Mouse (Mus musculus): Measurements from ENCODE around the gene Cldn20. TPM values are rescaled to one million over a fixed set of nuclear protein-coding genes. Genes with fewer than 3 reads are reported as not detected.

Gene Cldn20
- polyA plus RNA-seq, 1 experiment from 2014 or later = 0.23 TPM

DNA sequence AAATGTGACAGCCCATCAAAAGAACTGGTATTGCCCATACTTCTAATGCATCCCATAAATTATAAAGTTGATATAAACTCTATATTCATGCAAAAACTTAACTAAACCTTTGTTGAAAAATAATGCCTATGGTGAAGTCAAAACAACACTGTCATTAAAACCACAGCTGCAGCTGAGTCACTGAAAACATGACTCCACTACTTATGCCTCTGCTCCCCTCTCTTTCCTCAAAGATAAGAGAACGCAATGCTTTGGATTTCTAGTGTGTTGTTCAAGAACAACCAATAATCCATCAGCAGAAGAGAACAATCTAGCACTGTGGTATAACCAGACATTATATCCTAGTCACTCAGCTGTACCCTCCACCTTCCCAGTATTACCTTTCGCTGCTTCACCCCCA lies 8.0 kb downstream of the Cldn20 start:
- Histone ChIP-seq H3K4me3 (no peak overlapping the region), H3K9me3 (replicated peaks) (no peaks in the 10 kb centered on the region), H3K36me3 (peaks cover 14% of the 10 kb centered on the region), H3K4me1 (no peaks in the 10 kb centered on the region), H3K27me3 (ENCODE audit: low read depth, poor library complexity, severe bottlenecking) (no peaks in the 10 kb centered on the region), H3K27ac (no peak overlapping the region)
- no peak for DNase-seq (ENCODE audit: low spot score)
- WGBS = 97% methylated on average over 2 of the region's 2 CpGs

DNA sequence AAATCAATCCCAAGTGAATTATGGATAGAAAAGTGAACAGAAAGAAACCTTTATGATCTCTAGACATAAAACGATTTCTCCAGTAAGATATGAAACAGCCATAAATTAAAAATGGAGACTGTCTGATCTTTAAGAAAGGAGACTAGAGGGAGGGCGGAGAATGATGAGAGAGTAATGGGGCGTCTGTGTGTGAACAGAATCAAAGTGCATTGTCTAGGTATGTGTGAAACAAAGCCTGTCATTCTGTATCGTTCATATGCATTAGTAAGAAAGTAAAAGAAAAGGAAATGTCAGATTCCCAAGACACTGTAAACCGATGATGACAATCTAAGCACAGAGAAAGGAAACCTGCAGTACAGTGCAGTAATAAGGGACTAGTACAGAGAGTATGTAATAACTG lies 8.7 kb downstream of the Cldn20 start:
- Histone ChIP-seq H3K27me3 (ENCODE audit: low read depth, poor library complexity, severe bottlenecking) (no peaks in the 10 kb centered on the region), H3K36me3 (peaks cover 14% of the 10 kb centered on the region), H3K4me1 (no peaks in the 10 kb centered on the region), H3K9me3 (replicated peaks) (no peaks in the 10 kb centered on the region), H3K4me3 (no peak overlapping the region), H3K27ac (no peak overlapping the region)
- 90% methylated on average over 5 of the region's 5 CpGs for WGBS
- DNase-seq (ENCODE audit: low spot score) = no peak

DNA sequence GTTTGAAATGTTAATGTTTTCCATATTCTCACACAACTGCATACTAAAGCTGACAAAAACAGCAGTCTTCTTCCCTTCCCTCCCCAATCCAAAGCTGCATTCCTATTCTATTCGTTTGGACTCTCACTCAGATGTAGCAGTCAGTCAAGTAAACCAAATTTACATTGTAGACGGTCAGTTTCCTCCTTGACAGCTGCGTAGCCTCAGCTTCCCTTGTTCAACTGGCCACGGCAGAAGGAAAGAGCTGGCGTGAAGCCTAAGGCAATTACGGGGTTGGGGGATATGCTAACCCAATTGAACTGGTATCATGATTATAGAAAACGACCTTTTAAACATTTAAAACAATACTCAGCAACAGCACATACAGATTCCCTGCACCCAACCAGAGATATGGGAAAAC lies 15.4 kb downstream of the Cldn20 start:
- H3K27ac ChIP-seq = no peak overlapping the region
- H3K4me3 ChIP-seq = no peak overlapping the region
- no peaks in the 10 kb centered on the region for H3K9me3 ChIP-seq (replicated peaks)
- H3K36me3 ChIP-seq = peaks cover 7% of the 10 kb centered on the region; the same call in 1 of the 2 replicates
- DNase-seq (ENCODE audit: low spot score) = no peak
- H3K27me3 ChIP-seq (ENCODE audit: low read depth, poor library complexity, severe bottlenecking) = no peaks in the 10 kb centered on the region
- 79% methylated on average over 7 of the region's 7 CpGs for WGBS
- no peaks in the 10 kb centered on the region for H3K4me1 ChIP-seq

DNA sequence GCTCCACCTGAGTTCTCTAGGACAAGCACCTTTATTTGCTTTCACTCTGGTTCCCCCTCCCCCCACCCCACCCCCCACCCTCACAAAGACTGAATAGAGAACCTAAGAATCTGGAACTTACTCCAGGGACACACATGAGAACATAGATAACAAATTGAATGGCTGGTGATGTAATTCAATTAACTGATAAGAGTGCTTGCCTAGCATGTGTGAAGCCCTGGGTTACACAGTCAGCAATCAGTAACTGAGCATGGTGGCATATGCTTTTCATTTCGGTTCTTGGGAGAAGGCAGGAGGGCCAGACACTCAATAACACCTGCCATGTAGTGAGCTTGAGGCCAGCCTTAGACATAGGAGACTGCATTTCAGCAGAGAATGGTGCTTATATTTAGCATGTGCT lies 23.9 kb downstream of the Cldn20 start:
- Histone ChIP-seq H3K4me3 (peak overlapping the region; percentile 70), H3K36me3 (0 out of 2 replicates have a peak, but pooled peaks cover 4% of the 10 kb centered on the region), H3K27me3 (ENCODE audit: low read depth, poor library complexity, severe bottlenecking) (no peaks in the 10 kb centered on the region), H3K9me3 (replicated peaks) (no peaks in the 10 kb centered on the region), H3K27ac (no peak overlapping the region), H3K4me1 (peaks cover 18% of the 10 kb centered on the region)
- WGBS = 68% methylated on average over 1 of the region's 1 CpGs
- DNase-seq (ENCODE audit: low spot score) = no peak

DNA sequence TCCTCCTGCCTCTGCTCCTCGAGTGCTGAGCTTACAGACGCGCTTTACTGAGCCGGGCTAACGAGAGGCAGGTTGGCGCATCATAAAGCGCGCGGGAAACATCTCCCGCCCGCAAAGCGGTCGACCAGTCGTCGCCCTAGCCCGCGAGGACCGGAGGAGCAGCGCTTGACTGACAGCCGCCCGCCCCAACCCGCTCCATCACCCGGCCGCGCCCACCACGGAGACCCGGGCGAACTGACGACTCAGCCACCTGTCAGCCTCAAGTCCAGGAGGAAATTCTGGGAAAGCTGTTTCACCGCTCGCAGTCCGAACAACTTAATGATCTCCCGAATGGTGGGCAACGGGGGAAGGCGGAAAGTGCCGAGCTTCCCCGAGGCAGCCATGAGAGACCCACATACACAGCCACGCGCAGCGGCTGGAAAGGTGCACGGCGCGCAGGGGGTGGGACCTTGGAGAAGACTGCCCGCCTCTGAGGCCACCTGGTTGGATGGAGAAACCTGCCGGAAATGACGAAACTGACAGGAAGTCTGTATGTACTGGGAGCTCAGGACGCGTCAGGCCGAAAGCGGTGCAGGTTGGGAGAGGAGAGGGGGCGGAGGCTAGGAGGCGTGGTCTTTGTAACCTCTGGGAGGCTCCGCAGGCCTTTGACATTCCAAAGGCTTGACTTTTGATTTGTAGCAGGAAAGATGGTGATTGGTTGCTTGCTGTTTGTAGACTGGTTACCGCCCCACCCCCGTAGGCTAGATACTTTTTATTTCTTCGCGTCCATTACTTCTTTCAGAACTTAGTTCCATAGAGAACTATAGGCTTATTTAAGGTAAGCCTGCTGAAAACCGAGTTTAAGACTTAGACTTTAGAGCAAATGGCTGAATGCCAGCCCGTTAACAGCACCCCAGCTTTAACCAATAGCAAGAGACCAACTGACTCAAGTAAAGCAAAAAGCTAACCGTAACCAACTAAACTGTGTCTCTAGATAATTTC lies 25.3 kb downstream of the Cldn20 start, which contains the start of gene Tfb1m:
Tfb1m (minus strand) TSS at position 451 of the 981 bp plus-strand sequence.
- Histone ChIP-seq H3K27ac (peak within 1 kb of the TSS; percentile 85), H3K27me3 (ENCODE audit: low read depth, poor library complexity, severe bottlenecking) (no peaks in the 10 kb centered on the region), H3K4me3 (peak within 1 kb of the TSS; percentile 70), H3K4me1 (peaks cover 18% of the 10 kb centered on the region), H3K36me3 (no peaks in the 10 kb centered on the region), H3K9me3 (replicated peaks) (no peaks in the 10 kb centered on the region)
- 1% methylated on average over 60 of the region's 60 CpGs for WGBS
- DNase-seq (ENCODE audit: low spot score) = peak; percentile 95

DNA sequence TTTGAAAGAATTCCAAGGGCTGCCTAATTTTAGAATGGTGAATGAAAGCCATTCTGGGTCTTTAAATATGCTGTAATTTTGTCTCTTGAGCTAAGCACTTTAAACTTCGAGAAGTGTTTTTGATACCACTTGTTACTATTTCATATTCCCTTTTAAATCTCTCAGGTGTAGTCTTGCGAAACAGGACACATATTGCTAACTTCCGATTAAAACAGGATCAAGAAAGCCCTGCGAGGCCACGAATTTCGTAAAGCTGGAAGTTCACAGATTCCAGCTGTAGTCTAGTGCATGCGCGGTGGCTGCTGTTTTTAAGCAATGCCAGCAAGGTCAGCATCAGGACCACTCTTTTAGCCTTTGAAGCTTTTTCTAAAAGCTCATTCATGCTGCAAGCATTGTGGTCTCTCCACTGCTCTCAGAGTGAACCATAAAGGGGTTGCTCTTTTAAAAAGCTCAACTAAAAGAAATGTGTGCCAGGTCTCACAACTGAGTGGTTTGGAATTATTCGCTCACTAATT lies 26.1 kb downstream of the Cldn20 start:
- DNase-seq (ENCODE audit: low spot score) = no peak

DNA sequence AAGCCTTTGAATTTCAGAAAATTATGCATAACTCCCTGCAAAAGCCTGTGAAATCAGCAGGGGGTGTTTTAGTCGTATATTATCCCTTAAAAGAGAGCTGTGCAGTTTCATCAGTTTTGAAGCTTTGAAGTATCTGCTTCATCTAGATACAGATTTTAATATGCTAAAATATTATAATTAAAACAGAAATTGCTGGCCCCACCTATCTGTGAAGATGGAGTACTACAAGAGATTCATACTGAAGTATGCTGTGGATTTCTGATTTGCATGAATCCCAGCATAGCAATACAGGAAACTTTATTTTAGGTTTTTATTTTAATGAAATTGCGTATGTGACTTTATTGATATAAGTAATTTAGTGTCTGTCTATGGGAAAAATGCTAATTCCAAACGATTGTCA lies 28.2 kb downstream of the Cldn20 start:
- no peak overlapping the region for H3K27ac ChIP-seq
- H3K4me3 ChIP-seq = no peak overlapping the region
- H3K27me3 ChIP-seq (ENCODE audit: low read depth, poor library complexity, severe bottlenecking) = no peaks in the 10 kb centered on the region
- no peak for DNase-seq (ENCODE audit: low spot score)
- peaks cover 18% of the 10 kb centered on the region for H3K4me1 ChIP-seq
- no peaks in the 10 kb centered on the region for H3K36me3 ChIP-seq
- no peaks in the 10 kb centered on the region for H3K9me3 ChIP-seq (replicated peaks)
- WGBS = 83% methylated on average over 3 of the region's 3 CpGs

More for the DNA sequence above, 26.1 kb downstream of the Cldn20 start:
- no peaks in the 10 kb centered on the region for H3K9me3 ChIP-seq (replicated peaks)
- peak overlapping the region; percentile 70 for H3K4me3 ChIP-seq
- H3K4me1 ChIP-seq = peaks cover 18% of the 10 kb centered on the region
- H3K27ac ChIP-seq = peak overlapping the region; percentile 85
- no peaks in the 10 kb centered on the region for H3K27me3 ChIP-seq (ENCODE audit: low read depth, poor library complexity, severe bottlenecking)
- H3K36me3 ChIP-seq = no peaks in the 10 kb centered on the region
- 79% methylated on average over 9 of the region's 9 CpGs for WGBS

DNA sequence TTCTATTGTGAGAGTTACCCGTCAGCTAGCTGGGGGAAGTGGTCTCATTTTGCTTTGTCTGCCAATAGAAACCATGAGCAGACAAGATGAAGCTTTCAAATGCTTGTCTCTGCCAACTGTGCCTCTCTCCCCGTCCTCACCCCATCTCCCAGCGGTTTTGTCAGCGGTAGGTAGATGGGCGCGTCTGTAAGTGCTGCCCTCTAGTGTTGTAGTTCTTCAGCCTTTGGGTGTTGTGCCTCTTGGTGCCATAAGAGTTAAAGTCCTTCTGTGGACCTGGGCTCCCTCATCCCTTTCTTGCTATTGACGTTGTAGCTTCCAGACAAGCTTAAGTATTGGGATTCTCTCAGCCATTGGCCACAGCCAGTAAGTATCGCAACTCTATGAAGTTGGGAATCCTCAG lies 30.1 kb downstream of the Cldn20 start:
- Histone ChIP-seq H3K36me3 (no peaks in the 10 kb centered on the region), H3K4me3 (no peak overlapping the region)
- WGBS = 51% methylated on average over 8 of the region's 8 CpGs

DNA sequence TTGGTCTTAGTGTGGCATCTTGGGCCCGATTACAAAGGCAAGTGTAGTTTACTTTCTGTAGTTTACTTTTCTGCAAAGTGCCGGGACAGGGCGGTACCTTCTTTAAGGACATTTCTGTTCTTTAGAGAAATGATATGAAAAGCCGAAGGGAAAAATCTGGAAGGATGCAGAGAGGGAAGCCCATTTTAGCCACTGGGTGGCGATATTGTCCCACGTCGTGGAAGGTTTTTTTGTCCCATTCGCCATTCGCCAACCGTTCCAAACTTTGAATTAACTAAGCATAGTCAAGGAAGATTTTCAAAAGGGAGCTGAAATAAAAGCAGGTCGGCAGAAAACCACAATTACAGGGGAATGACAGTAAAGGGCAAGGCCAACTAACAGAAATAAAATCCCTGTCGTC lies 38.5 kb downstream of the Cldn20 start:
- no peaks in the 10 kb centered on the region for H3K36me3 ChIP-seq
- 6% methylated on average over 12 of the region's 12 CpGs for WGBS
- DNase-seq (ENCODE audit: low spot score) = peak; percentile 80
- H3K4me3 ChIP-seq = peak overlapping the region; percentile 2; the same call in 1 of the 2 replicates
- no peaks in the 10 kb centered on the region for H3K9me3 ChIP-seq (replicated peaks)
- no peaks in the 10 kb centered on the region for H3K27me3 ChIP-seq (ENCODE audit: low read depth, poor library complexity, severe bottlenecking)
- H3K27ac ChIP-seq = no peak overlapping the region
- H3K4me1 ChIP-seq = peaks cover 5% of the 10 kb centered on the region; the same call in 1 of the 2 replicates

More for the DNA sequence above, 30.1 kb downstream of the Cldn20 start:
- peaks cover 7% of the 10 kb centered on the region; the same call in 1 of the 2 replicates for H3K4me1 ChIP-seq
- no peaks in the 10 kb centered on the region for H3K9me3 ChIP-seq (replicated peaks)
- no peaks in the 10 kb centered on the region for H3K27me3 ChIP-seq (ENCODE audit: low read depth, poor library complexity, severe bottlenecking)
- H3K27ac ChIP-seq = no peak overlapping the region
- no peak for DNase-seq (ENCODE audit: low spot score)

Other genes with a start within 250 kb of the Cldn20 start
- 4.2 and 6.3 TPM in 2 replicates for gene Tiam2, start 206.0 kb upstream of the Cldn20 start, polyA plus RNA-seq (2016; fragmentation: Nextera tagmentation; extraction: Ambion mirVana)
- 16.2 and 16.9 TPM in 2 replicates for gene Tfb1m, start 25.2 kb downstream of the Cldn20 start, polyA plus RNA-seq (2016; fragmentation: Nextera tagmentation; extraction: Ambion mirVana)
- gene Nox3, start 163.7 kb downstream of the Cldn20 start, polyA plus RNA-seq (2016; fragmentation: Nextera tagmentation; extraction: Ambion mirVana) = not detected in 2 replicates